Mouse (Mus musculus): Measurements from ENCODE around the gene Shroom3. TPM values are rescaled to one million over a fixed set of nuclear protein-coding genes. Genes with fewer than 3 reads are reported as not detected.

Gene Shroom3
- 2.3 and 2.6 TPM in 2 replicates for polyA plus RNA-seq (2014; fragmentation: Nextera tagmentation; extraction: Ambion mirVana)

- Histone ChIP-seq H3K4me3 (replicated peaks; ENCODE audit: low read length) (peak within 1 kb of the TSS; percentile 52), H3K27ac (peak within 1 kb of the TSS; percentile 51; the same call in 1 of the 2 replicates), H3K36me3 (replicated peaks; ENCODE audit: control insufficient read depth, insufficient read depth) (no peaks in the 10 kb centered on the region), H3K9me3 (ENCODE audit: control insufficient read depth, low read length) (0 out of 2 replicates have a peak, but pooled peaks cover 3% of the 10 kb centered on the region), H3K4me2 (replicated peaks) (peak within 1 kb of the TSS; percentile 100), H3K4me1 (replicated peaks; ENCODE audit: control insufficient read depth, insufficient read depth, low read length) (peaks cover 5% of the 10 kb centered on the region; the same call in 1 of the 2 replicates), H3K27me3 (ENCODE audit: control insufficient read depth, insufficient read depth, low read length) (0 out of 2 replicates have a peak, but pooled peaks cover 4% of the 10 kb centered on the region), H3K9ac (peak within 1 kb of the TSS; percentile 74)
- DNase-seq (ENCODE audit: low spot score) (no peak), ATAC-seq (ENCODE audit: low FRiP score) (0 out of 2 replicates have a peak, but pooled peaks have one; percentile 25)
- under 1% methylated on average over 26 of the region's 26 CpGs for WGBS
Measured at GRCm38 (mm10) chr5:92683351-92683807, at the start of gene Shroom3. Shroom3 (plus strand) TSS chr5:92683435.

DNA sequence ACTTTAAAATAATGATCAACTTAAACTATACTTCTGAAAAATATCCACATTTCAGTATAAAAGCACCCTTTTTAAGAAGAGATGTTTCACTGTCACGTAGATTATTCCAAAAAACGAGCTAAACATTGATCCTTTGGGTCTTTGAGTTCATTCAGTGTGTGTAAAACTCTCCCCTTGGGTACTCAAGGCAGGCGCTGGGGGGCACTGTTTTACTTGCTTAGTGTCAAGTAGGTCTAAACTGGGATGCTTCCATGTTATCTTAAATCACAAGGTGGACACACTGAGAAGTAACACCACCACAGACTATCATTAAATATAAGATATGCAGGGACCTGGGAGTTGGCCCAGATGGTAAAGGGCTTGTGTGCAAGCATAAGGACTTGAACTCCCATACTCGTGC, 49.7 kb upstream of the Shroom3 start:
- no peak overlapping the region for H3K4me2 ChIP-seq (replicated peaks)
- ATAC-seq (ENCODE audit: low FRiP score) (no peak), DNase-seq (ENCODE audit: low spot score) (no peak)
- no peaks in the 10 kb centered on the region for H3K36me3 ChIP-seq (replicated peaks; ENCODE audit: control insufficient read depth, insufficient read depth)
- no peaks in the 10 kb centered on the region for H3K9me3 ChIP-seq (ENCODE audit: control insufficient read depth, low read length)
- no peak overlapping the region for H3K9ac ChIP-seq
- H3K4me3 ChIP-seq (replicated peaks; ENCODE audit: low read length): no peak overlapping the region
- 62% methylated on average over 4 of the region's 4 CpGs for WGBS
- H3K4me1 ChIP-seq (replicated peaks; ENCODE audit: control insufficient read depth, insufficient read depth, low read length): no peaks in the 10 kb centered on the region
- no peak overlapping the region for H3K27ac ChIP-seq
- no peaks in the 10 kb centered on the region for H3K27me3 ChIP-seq (ENCODE audit: control insufficient read depth, insufficient read depth, low read length)

- WGBS: 77% methylated on average over 3 of the region's 3 CpGs
- Histone ChIP-seq H3K4me1 (replicated peaks; ENCODE audit: control insufficient read depth, insufficient read depth, low read length) (no peaks in the 10 kb centered on the region), H3K4me2 (replicated peaks) (no peak overlapping the region), H3K4me3 (replicated peaks; ENCODE audit: low read length) (no peak overlapping the region), H3K27me3 (ENCODE audit: control insufficient read depth, insufficient read depth, low read length) (no peaks in the 10 kb centered on the region), H3K9ac (no peak overlapping the region), H3K36me3 (replicated peaks; ENCODE audit: control insufficient read depth, insufficient read depth) (no peaks in the 10 kb centered on the region), H3K27ac (no peak overlapping the region), H3K9me3 (ENCODE audit: control insufficient read depth, low read length) (no peaks in the 10 kb centered on the region)
- ATAC-seq (ENCODE audit: low FRiP score) (no peak), DNase-seq (ENCODE audit: low spot score) (no peak)
Measured at GRCm38 (mm10) chr5:92634916-92635315, 48.3 kb upstream of the Shroom3 start.

DNA sequence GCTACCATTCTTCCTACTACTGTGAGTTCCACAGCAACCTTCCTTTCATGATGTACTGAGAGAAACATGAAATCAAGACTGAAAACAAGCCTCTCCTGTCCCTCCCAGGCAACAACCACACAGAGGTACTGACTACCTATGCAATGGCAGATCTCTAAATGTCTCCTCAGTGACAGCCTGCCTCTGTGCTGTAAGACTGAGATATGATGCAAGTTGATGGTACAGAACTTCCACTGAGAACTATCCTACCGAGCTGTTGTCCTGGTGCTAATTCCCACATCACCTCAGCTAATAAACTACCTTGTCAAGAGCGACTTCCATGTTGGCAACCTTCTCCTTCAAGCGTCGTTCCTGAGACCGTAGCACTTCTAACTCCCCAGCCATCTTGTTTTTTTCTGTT, 47.3 kb upstream of the Shroom3 start:
- Histone ChIP-seq H3K36me3 (replicated peaks; ENCODE audit: control insufficient read depth, insufficient read depth) (no peaks in the 10 kb centered on the region), H3K9me3 (ENCODE audit: control insufficient read depth, low read length) (no peaks in the 10 kb centered on the region), H3K9ac (no peak overlapping the region), H3K4me3 (replicated peaks; ENCODE audit: low read length) (no peak overlapping the region), H3K4me1 (replicated peaks; ENCODE audit: control insufficient read depth, insufficient read depth, low read length) (no peaks in the 10 kb centered on the region), H3K4me2 (replicated peaks) (no peak overlapping the region), H3K27me3 (ENCODE audit: control insufficient read depth, insufficient read depth, low read length) (no peaks in the 10 kb centered on the region), H3K27ac (no peak overlapping the region)
- WGBS: 90% methylated on average over 5 of the region's 5 CpGs
- DNase-seq (ENCODE audit: low spot score): no peak
- ATAC-seq (ENCODE audit: low FRiP score): no peak

GRCm38 (mm10) chr5:92640861-92641260, 42.4 kb upstream of the Shroom3 start:
- ATAC-seq (ENCODE audit: low FRiP score) (no peak), DNase-seq (ENCODE audit: low spot score) (no peak)
- WGBS: 83% methylated on average over 3 of the region's 3 CpGs
- H3K9ac ChIP-seq: no peak overlapping the region
- H3K27me3 ChIP-seq (ENCODE audit: control insufficient read depth, insufficient read depth, low read length): no peaks in the 10 kb centered on the region
- H3K4me2 ChIP-seq (replicated peaks): no peak overlapping the region
- no peaks in the 10 kb centered on the region for H3K4me1 ChIP-seq (replicated peaks; ENCODE audit: control insufficient read depth, insufficient read depth, low read length)
- H3K4me3 ChIP-seq (replicated peaks; ENCODE audit: low read length): no peak overlapping the region
- H3K36me3 ChIP-seq (replicated peaks; ENCODE audit: control insufficient read depth, insufficient read depth): no peaks in the 10 kb centered on the region
- H3K27ac ChIP-seq: no peak overlapping the region
- H3K9me3 ChIP-seq (ENCODE audit: control insufficient read depth, low read length): no peaks in the 10 kb centered on the region

GRCm38 (mm10) chr5:92656256-92656655, 27.0 kb upstream of the Shroom3 start:
- H3K36me3 ChIP-seq (replicated peaks; ENCODE audit: control insufficient read depth, insufficient read depth): no peaks in the 10 kb centered on the region
- H3K9ac ChIP-seq: no peak overlapping the region
- WGBS: 21% methylated on average over 1 of the region's 1 CpGs
- no peaks in the 10 kb centered on the region for H3K27me3 ChIP-seq (ENCODE audit: control insufficient read depth, insufficient read depth, low read length)
- ATAC-seq (ENCODE audit: low FRiP score) (peak; percentile 53; the same call in 1 of the 2 replicates), DNase-seq (ENCODE audit: low spot score) (peak; percentile 80)
- no peaks in the 10 kb centered on the region for H3K4me1 ChIP-seq (replicated peaks; ENCODE audit: control insufficient read depth, insufficient read depth, low read length)
- no peak overlapping the region for H3K27ac ChIP-seq
- H3K9me3 ChIP-seq (ENCODE audit: control insufficient read depth, low read length): no peaks in the 10 kb centered on the region
- no peak overlapping the region for H3K4me3 ChIP-seq (replicated peaks; ENCODE audit: low read length)
- no peak overlapping the region for H3K4me2 ChIP-seq (replicated peaks)

GRCm38 (mm10) chr5:92664321-92664720, 18.9 kb upstream of the Shroom3 start:
- Histone ChIP-seq H3K27ac (no peak overlapping the region), H3K9me3 (ENCODE audit: control insufficient read depth, low read length) (no peaks in the 10 kb centered on the region), H3K27me3 (ENCODE audit: control insufficient read depth, insufficient read depth, low read length) (no peaks in the 10 kb centered on the region), H3K4me2 (replicated peaks) (no peak overlapping the region), H3K36me3 (replicated peaks; ENCODE audit: control insufficient read depth, insufficient read depth) (no peaks in the 10 kb centered on the region), H3K9ac (no peak overlapping the region), H3K4me3 (replicated peaks; ENCODE audit: low read length) (no peak overlapping the region), H3K4me1 (replicated peaks; ENCODE audit: control insufficient read depth, insufficient read depth, low read length) (no peaks in the 10 kb centered on the region)
- no peak for ATAC-seq (ENCODE audit: low FRiP score)
- 65% methylated on average over 2 of the region's 2 CpGs for WGBS
- DNase-seq (ENCODE audit: low spot score): no peak

- Histone ChIP-seq H3K36me3 (replicated peaks; ENCODE audit: control insufficient read depth, insufficient read depth) (no peaks in the 10 kb centered on the region), H3K27me3 (ENCODE audit: control insufficient read depth, insufficient read depth, low read length) (no peaks in the 10 kb centered on the region), H3K27ac (no peak overlapping the region), H3K9ac (no peak overlapping the region), H3K4me2 (replicated peaks) (no peak overlapping the region), H3K4me3 (replicated peaks; ENCODE audit: low read length) (no peak overlapping the region), H3K4me1 (replicated peaks; ENCODE audit: control insufficient read depth, insufficient read depth, low read length) (no peaks in the 10 kb centered on the region), H3K9me3 (ENCODE audit: control insufficient read depth, low read length) (no peaks in the 10 kb centered on the region)
- 80% methylated on average over 5 of the region's 5 CpGs for WGBS
- DNase-seq (ENCODE audit: low spot score) (no peak), ATAC-seq (ENCODE audit: low FRiP score) (no peak)
Measured at GRCm38 (mm10) chr5:92666860-92667259, 16.4 kb upstream of the Shroom3 start.

DNA sequence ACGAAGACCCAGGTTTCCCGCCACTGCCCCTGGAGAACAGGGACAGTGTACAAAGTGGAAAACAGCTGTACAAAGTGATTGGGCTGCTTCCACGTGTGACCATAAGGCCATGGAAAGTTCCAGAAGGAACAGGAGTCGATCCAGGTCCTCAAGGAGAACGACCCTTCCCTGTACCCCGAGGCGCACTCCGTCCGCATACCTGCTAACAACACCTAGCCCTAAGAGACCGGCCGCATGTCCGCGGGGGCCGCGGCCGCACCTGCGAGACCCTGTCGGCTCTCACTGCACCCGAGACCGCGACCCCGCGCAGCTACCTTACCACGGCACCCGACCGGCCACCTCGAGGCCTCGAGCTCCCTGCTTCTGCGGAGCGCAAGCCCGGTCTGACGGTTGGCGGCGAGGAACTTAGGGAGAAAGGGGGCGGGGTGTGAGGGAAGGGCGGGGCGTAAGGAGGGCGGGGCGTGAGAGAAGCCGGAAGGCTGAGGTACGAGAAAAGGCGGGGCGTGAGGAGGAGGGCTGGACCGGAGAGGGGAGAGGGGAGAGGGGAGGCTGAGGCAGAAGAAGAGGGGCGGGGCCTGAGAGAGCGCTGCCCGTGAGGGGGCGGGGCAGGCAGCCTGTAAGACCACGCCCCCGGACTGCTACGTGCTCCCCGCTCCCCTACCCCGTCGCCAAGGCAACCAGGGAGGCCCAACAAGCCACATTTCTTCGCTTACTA, 8.2 kb upstream of the Shroom3 start, which contains the start of gene Ccdc158:
TSS of gene Ccdc158 (minus strand) at position 413 of the 715 bp plus-strand sequence.
- H3K4me1 ChIP-seq (replicated peaks; ENCODE audit: control insufficient read depth, insufficient read depth, low read length): no peaks in the 10 kb centered on the region; the same call in 1 of the 2 replicates
- no peaks in the 10 kb centered on the region for H3K9me3 ChIP-seq (ENCODE audit: control insufficient read depth, low read length)
- ATAC-seq (ENCODE audit: low FRiP score): peak; percentile 92
- no peaks in the 10 kb centered on the region for H3K36me3 ChIP-seq (replicated peaks; ENCODE audit: control insufficient read depth, insufficient read depth)
- H3K4me3 ChIP-seq (replicated peaks; ENCODE audit: low read length): peak within 1 kb of the TSS; percentile 38
- H3K9ac ChIP-seq: peak within 1 kb of the TSS; percentile 6; the same call in 1 of the 2 replicates
- H3K4me2 ChIP-seq (replicated peaks): peak within 1 kb of the TSS; percentile 57
- WGBS: 14% methylated on average over 45 of the region's 55 CpGs
- peak; percentile 85 for DNase-seq (ENCODE audit: low spot score)
- no peaks in the 10 kb centered on the region for H3K27me3 ChIP-seq (ENCODE audit: control insufficient read depth, insufficient read depth, low read length)
- no peak within 1 kb of the TSS for H3K27ac ChIP-seq

Data from hindbrain, embryonic 14.5 days (tissue).